Mouse (Mus musculus) ES-Bruce4 (cell line): Measurements from ENCODE around the gene Prokr2. TPM values are rescaled to one million over a fixed set of nuclear protein-coding genes. Genes with fewer than 3 reads are reported as not detected.

ENCODE experiments used
- H3K27ac ChIP-seq: 2 replicates; pipeline ENCODE4 v1.5.1; 2012; ENCODE audit warnings: low read length, inconsistent platforms; ENCODE audit not compliant: insufficient read depth
- H3K27me3 ChIP-seq: 2 replicates; pipeline ENCODE4 v1.6.1; 2012; ENCODE audit warnings: mild to moderate bottlenecking, low read length, inconsistent platforms; ENCODE audit not compliant: control insufficient read depth, poor library complexity, insufficient read depth, severe bottlenecking
- H3K36me3 ChIP-seq: 2 replicates; pipeline ENCODE4 v1.6.1; 2012; ENCODE audit warnings: inconsistent platforms, mild to moderate bottlenecking, low read length, moderate library complexity; ENCODE audit not compliant: control insufficient read depth, poor library complexity, insufficient read depth, severe bottlenecking
- H3K4me1 ChIP-seq: one replicate; pipeline ENCODE4 v1.8.1; 2011; ENCODE audit warnings: low read length; ENCODE audit not compliant: control insufficient read depth, insufficient read depth
- H3K4me3 ChIP-seq: 2 replicates; pipeline ENCODE4 v1.5.1; 2011; ENCODE audit warnings: low read depth, mild to moderate bottlenecking, low read length
- H3K9ac ChIP-seq: 2 replicates; pipeline ENCODE4 v1.6.1; 2012; ENCODE audit warnings: low read depth, mild to moderate bottlenecking, inconsistent platforms; ENCODE audit not compliant: poor library complexity, severe bottlenecking
- H3K9me3 ChIP-seq: replicated peaks from 2 replicates; pipeline ENCODE4 v1.6.1; 2012; ENCODE audit warnings: mild to moderate bottlenecking, low read length, inconsistent platforms; ENCODE audit not compliant: control insufficient read depth, poor library complexity, insufficient read depth, severe bottlenecking
- CTCF ChIP-seq: IDR thresholded peaks from one replicate; pipeline ENCODE4 v1.8.1; 2011; ENCODE audit warnings: low read depth, low read length
- EP300 ChIP-seq: IDR thresholded peaks from 2 replicates; pipeline ENCODE4 v1.6.1; 2011; ENCODE audit warnings: low read depth, low read length; ENCODE audit not compliant: insufficient read depth
- POLR2A ChIP-seq: IDR thresholded peaks from one replicate; pipeline ENCODE4 v1.8.1; 2011; ENCODE audit warnings: low read length; ENCODE audit not compliant: insufficient read depth
- polyA plus RNA-seq: library from polyadenylated mRNA; stranded (reverse); fragments of >200 nt; gene quantifications from 2 replicates; pipeline ENCODE4 v1.2.4, GENCODE M21; 2011; ENCODE audit warnings: low read depth; ENCODE audit not compliant: missing spikeins, insufficient read depth, insufficient read length

Prokr2 gene
- polyA plus RNA-seq, 1 experiment, result 0.51 TPM

- TF ChIP-seq EP300, result no peak
- TF ChIP-seq CTCF, result no peak
- no peak for TF ChIP-seq POLR2A
- no peak overlapping the region for H3K27ac ChIP-seq
- H3K4me3 ChIP-seq, result no peak overlapping the region
- no peaks in the 10 kb centered on the region for H3K9me3 ChIP-seq
- no peaks in the 10 kb centered on the region for H3K4me1 ChIP-seq
- H3K9ac ChIP-seq, result no peak overlapping the region
- H3K27me3 ChIP-seq, result no peaks in the 10 kb centered on the region
- no peaks in the 10 kb centered on the region for H3K36me3 ChIP-seq
Measured at GRCm38 (mm10) chr2:132373748-132374147, 11.5 kb downstream of the Prokr2 start.

DNA sequence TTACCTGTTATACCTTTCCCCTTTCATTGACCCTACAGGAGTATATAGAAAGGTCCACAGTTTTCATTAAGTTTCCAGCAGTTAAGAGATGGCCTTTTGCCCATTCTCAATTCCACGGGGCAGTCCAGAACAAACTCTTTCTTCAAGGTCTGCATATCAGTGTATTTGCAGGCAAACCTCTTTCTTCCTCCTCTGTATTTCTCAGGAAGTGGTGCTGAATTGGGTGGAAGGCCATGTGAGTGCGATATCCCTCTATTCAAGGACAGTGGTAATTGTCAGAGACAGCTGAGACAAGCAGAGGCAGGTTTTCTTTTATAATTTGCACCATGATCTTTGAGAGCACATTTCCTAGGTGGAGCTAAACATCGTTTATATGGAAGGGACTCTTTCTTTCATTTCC is 16.8 kb downstream of the Prokr2 start:
- Histone ChIP-seq H3K4me3 (no peak overlapping the region), H3K9me3 (no peaks in the 10 kb centered on the region), H3K27ac (no peak overlapping the region), H3K27me3 (no peaks in the 10 kb centered on the region), H3K36me3 (no peaks in the 10 kb centered on the region), H3K4me1 (no peaks in the 10 kb centered on the region), H3K9ac (no peak overlapping the region)
- TF ChIP-seq CTCF, result no peak
- TF ChIP-seq POLR2A, result no peak

- Histone ChIP-seq H3K9me3 (peaks cover 3% of the 10 kb centered on the region; the same call in 1 of the 2 replicates), H3K27me3 (no peaks in the 10 kb centered on the region)
Measured at GRCm38 (mm10) chr2:132343846-132344245, 41.4 kb downstream of the Prokr2 start.

GRCm38 (mm10) chr2:132341293-132341692 is 44.0 kb downstream of the Prokr2 start:
- Histone ChIP-seq H3K27ac (no peak overlapping the region), H3K4me3 (no peak overlapping the region), H3K27me3 (no peaks in the 10 kb centered on the region), H3K4me1 (no peaks in the 10 kb centered on the region), H3K36me3 (no peaks in the 10 kb centered on the region), H3K9me3 (peaks cover 3% of the 10 kb centered on the region; the same call in 1 of the 2 replicates), H3K9ac (no peak overlapping the region)
- TF ChIP-seq EP300, result no peak
- no peak for TF ChIP-seq POLR2A
- TF ChIP-seq CTCF, result no peak

More at GRCm38 (mm10) chr2:132343846-132344245, 41.4 kb downstream of the Prokr2 start:
- TF ChIP-seq POLR2A, result no peak
- TF ChIP-seq EP300, result no peak
- no peak for TF ChIP-seq CTCF
- no peaks in the 10 kb centered on the region for H3K36me3 ChIP-seq
- H3K4me3 ChIP-seq, result no peak overlapping the region
- H3K4me1 ChIP-seq, result no peaks in the 10 kb centered on the region
- H3K27ac ChIP-seq, result no peak overlapping the region
- no peak overlapping the region for H3K9ac ChIP-seq

GRCm38 (mm10) chr2:132340350-132340749 is 44.9 kb downstream of the Prokr2 start:
- TF ChIP-seq EP300, result no peak
- TF ChIP-seq CTCF, result no peak
- TF ChIP-seq POLR2A, result no peak
- no peaks in the 10 kb centered on the region for H3K4me1 ChIP-seq
- no peak overlapping the region for H3K9ac ChIP-seq
- H3K9me3 ChIP-seq, result peaks cover 3% of the 10 kb centered on the region; the same call in 1 of the 2 replicates
- no peak overlapping the region for H3K27ac ChIP-seq
- no peaks in the 10 kb centered on the region for H3K27me3 ChIP-seq
- no peak overlapping the region for H3K4me3 ChIP-seq
- no peaks in the 10 kb centered on the region for H3K36me3 ChIP-seq

- no peaks in the 10 kb centered on the region for H3K4me1 ChIP-seq
- no peak overlapping the region for H3K4me3 ChIP-seq
- no peaks in the 10 kb centered on the region for H3K27me3 ChIP-seq
- peaks cover under 1% of the 10 kb centered on the region; the same call in 1 of the 2 replicates for H3K9me3 ChIP-seq
- no peak overlapping the region for H3K27ac ChIP-seq
- no peaks in the 10 kb centered on the region for H3K36me3 ChIP-seq
- TF ChIP-seq POLR2A (no peak), EP300 (no peak), CTCF (no peak)
- no peak overlapping the region for H3K9ac ChIP-seq
Measured at GRCm38 (mm10) chr2:132337202-132337601, 48.0 kb downstream of the Prokr2 start.
